Mouse (Mus musculus): Measurements from ENCODE around the gene Rpia.

Gene Rpia

DNA sequence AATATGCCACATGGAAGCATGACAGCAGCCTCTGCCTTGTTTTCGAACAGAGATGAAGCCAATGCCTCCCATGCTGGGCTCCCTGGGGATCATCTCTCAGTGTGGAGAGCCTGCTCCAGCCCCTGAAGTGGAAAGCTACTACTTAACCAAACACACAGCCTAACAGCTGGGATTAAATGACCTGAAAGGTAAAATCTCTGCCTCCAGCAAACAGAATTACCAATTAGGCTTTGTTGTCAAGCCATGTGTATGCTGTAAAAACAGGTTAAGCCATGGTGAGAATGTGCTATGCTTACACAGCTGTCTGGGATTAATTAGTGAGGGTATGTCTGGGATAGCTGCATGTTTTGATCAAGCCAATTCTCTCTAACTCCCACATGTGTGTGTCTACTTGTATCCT, 42.3 kb downstream of the Rpia start:
- no peak for DNase-seq (ENCODE audit: low spot score)

DNA sequence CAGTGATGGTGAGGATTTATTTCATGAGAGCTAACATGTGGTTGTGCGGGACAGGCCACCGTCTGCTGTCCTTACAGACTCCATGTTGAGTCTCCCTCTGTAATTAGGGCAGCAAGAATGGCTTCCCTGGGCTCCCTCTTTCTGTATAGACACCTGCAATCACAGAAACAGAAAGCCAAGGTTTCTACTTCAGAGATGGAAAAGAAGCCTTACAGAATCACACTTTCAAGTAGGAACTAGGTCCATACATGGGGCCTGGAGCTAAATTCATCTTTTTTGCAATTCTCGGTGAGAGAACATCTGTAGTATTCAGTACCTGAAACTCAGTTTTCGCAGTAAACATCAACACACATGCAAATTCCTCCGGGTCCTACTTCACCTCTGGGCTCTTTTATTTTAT, 44.3 kb downstream of the Rpia start:
- no peak for DNase-seq (ENCODE audit: low spot score)

DNA sequence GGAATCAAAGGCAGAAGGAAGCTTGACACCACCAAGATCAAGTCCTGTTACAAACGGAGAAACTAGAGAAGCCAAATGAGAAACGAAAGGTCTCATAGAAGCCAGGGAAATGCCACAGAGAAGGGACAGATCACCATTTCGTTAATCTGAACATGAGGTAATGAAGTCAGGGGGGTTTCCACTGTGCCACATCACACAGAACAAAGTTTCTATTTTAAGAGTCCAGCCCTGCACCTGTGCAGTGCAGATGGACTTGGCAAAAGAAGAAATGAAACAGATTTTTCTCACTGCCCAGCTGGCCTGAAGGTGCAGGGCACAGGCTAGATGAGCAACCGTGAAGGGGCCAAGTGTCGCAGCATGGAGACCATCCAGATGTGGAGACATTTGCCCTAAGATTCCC, 48.1 kb downstream of the Rpia start:
- DNase-seq (ENCODE audit: low spot score) = no peak

DNA sequence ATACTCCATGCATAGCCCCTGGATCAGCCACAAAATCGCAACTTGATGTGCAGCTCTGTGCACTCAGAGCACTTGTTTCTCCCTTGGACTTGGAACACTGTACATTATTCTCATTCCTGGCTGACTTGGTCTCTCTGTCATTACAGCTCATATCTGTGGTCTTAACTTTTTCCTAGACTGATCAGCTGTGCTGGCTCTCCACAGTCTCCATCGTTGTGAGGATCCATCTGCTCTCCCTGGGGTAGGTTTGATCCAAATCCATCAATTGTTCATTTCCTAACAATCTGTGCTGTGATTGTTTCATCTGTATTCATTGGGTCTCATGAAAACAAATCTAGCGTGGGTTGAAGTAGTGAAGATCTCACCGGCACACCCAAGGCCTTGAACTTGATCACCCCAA, 49.2 kb downstream of the Rpia start:
- no peak for DNase-seq (ENCODE audit: low spot score)

DNA sequence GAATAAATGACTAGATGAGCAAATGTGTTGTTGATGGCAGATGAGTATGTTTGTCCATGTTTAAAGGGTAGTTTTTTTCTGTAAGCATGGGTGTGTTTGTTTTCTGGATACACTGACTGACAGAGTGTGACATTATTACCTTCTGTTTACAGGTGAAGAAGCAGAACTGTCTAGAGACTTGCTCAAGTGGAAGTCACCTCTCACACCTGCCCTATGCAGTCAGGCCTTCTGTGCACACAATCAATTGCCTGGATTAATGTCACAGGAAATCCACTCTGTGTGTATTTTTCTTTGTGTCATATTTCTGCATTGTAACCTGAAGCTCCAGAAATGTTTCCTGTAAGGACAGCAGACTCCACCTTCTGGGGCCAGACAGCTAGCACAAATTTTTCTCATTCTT, 51.5 kb downstream of the Rpia start:
- no peak for DNase-seq (ENCODE audit: low spot score)

DNA sequence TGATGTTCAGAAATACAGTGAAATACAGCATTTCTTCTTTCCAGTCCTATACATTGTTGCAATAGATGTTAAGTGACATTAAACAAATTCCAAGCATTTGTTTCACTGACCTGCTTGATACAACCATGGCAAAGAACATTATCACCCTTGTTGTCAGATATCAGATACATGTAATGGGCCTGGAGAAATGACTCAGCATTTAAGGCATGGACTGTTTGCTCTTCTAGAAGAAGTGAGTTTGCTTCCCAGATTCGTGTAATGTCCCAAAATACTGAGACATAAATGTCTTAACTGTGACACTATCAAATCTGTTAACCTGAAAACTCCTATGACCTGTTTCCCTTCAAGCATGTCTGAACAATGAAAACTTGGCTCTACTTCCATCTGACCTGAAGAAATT, 52.6 kb downstream of the Rpia start:
- DNase-seq (ENCODE audit: low spot score) = no peak

DNA sequence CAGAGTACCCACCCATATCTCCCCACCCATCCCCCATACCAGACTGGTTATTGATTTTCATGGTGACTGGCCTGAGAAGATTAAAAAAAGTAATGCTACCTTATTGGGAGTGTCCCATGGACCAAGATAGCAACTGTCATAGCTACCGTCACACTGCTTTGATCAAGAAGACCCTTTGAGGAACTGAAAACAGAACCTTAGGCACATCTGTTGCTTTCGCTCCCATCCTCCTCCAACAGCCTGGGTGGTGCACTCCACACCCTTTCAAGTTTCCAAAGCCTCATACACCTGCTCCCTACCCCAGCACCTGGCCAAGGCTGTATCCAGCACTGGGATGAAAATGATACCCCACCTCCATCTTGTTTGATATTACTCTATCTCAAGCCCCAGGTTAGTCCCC, 56.5 kb downstream of the Rpia start:
- no peak for DNase-seq (ENCODE audit: low spot score)

DNA sequence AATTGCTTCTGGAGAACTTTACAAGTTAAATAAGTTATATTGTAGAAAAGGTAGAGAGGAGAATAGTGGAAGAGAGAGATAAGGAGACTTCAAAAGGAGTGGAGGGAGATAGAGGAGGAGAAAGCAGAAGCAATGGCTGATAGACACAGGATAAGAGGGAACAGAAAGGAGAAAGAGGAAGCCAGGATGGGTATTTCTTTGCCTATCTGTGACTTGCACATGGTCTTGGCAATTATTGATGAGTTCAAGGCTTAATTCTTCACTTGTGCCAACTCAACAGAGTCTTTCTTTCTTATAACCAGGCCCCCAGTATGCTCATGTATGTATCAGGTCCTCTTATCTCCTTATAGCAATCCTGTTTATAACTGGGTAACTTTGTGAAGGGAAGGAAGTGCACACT, 61.2 kb downstream of the Rpia start:
- no peak for DNase-seq (ENCODE audit: low spot score)

DNA sequence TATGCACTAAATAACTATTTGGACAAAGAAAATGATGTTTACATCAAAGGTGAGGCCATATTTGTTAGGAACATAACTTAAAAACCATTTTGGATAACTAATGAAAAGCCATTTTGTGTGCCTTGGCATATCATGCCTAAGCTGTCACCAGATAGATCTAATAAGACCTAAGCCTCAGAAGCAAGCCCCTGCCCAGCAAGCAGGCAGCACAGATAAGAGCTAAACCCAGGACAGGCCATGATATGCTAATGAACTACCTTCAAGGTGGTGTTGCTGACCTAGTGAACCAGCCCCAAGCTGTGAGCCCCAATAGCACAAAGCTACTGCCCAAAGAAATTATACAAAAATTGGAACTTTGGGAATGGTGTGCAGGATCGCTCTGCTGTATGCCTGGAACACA, 62.9 kb downstream of the Rpia start:
- DNase-seq (ENCODE audit: low spot score) = no peak

DNA sequence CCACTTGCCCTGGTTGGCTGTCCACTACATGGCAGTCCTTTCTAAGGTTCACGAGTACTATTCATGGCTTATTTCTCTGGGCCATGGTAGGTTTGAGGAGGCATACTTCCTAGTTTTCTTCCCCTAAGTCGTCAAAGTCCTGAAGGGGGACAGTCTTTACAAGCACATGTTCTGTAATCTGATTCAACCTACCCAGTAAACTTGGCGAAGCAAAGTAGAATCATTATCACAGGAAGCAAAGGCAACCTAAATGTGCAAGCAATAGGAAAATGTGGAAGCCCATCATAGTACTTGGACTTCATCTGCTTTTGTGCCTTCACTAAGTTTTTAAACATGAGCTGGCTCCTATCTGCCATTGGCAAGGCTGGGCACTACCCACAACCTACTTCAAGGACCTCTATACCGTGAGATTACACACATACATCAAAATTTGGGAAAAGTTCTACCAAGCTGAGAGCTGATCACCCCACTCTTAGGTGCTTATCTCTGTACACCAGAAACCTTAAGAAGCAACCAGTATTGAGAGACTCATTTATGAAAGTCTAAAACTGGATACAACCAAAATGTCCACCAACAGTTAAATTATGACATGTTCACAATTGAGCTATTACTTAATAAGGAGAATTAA, 64.8 kb downstream of the Rpia start:
- no peak for DNase-seq (ENCODE audit: low spot score)

DNA sequence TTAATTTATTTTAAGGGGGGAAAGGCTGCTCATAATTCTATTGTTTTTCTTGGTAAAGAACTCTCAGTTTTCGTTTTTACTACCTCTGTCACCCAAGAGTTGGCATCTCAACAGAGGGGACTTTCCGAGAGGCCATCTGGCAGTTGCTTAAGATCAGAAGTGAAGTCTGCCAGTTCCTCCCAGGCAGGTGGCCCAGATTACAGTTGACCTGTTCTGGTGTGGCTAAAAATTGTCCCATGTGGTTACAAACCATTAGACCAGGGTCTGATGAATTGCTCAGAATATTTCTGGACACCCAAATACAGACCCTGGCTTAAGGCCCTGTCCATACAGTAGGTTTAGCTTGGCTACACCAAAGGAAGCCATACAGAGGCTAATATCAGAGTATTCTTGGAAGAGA, 66.4 kb downstream of the Rpia start:
- DNase-seq (ENCODE audit: low spot score) = no peak

DNA sequence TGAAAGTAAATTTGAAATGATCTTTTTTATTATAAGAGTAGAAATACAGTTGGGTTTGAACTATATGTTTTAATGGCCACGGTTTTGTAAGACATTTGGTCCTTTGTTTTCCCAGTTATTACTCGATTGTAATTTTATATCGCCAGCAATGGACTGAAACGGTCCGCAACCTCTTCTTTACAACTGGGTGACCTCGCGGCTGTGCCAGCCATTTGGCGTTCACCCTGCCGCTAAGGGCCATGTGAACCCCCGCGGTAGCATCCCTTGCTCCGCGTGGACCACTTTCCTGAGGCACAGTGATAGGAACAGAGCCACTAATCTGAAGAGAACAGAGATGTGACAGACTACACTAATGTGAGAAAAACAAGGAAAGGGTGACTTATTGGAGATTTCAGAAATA, 67.3 kb downstream of the Rpia start:
- DNase-seq (ENCODE audit: low spot score) = no peak

DNA sequence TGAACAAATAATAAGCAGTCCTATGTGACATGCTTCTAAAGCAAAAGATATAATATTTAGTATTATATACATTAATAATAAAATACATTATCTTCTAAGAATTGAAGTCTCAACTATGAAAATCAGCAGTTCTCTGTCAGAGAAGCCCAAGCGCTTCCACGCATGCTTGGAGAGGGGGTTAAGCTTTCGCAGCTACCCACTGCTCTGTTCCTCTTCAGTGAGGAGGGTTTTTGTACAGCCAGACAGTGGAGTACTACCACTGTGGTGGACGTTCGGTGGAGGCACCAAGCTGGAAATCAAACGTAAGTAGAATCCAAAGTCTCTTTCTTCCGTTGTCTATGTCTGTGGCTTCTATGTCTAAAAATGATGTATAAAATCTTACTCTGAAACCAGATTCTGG, 69.7 kb downstream of the Rpia start:
- no peak for DNase-seq (ENCODE audit: low spot score)

DNA sequence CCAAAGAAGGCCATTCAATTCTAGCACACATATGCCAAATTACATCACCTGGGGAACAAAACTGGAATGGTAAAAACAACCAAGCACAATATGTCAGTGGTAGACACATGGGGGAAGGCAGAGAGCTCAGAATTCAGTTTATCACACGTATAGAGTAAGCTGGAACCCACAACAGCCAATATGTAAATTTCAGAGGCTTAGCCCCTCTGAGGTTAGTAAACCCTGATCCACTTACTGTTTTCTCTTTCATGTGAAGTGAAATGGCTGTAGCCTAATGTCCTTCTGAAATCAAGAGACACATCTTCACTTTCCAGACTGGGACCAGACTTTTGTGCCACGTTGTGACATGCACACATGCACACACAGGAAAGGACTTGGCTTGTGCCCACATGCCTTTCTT, 73.3 kb downstream of the Rpia start:
- DNase-seq (ENCODE audit: low spot score) = no peak

DNA sequence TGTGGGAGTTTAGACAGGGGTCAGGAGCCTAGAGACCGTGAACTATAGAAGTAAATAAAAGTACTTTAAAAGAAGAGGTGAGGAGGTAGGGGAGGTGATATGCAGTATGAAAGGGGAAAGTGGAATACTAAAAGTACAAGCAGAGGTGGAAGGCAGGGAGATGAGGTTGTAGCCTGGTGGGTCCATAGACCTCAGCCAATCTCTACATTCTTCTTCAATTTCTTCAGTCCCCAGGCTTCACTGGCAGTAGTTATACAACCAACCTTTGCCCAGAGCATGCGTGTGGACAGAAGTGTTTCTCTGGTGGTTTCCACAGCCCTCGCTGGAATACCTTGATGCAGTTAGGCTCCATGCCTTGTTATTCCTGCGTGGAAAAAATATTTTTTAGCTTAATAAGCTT, 73.9 kb downstream of the Rpia start:
- DNase-seq (ENCODE audit: low spot score) = no peak

DNA sequence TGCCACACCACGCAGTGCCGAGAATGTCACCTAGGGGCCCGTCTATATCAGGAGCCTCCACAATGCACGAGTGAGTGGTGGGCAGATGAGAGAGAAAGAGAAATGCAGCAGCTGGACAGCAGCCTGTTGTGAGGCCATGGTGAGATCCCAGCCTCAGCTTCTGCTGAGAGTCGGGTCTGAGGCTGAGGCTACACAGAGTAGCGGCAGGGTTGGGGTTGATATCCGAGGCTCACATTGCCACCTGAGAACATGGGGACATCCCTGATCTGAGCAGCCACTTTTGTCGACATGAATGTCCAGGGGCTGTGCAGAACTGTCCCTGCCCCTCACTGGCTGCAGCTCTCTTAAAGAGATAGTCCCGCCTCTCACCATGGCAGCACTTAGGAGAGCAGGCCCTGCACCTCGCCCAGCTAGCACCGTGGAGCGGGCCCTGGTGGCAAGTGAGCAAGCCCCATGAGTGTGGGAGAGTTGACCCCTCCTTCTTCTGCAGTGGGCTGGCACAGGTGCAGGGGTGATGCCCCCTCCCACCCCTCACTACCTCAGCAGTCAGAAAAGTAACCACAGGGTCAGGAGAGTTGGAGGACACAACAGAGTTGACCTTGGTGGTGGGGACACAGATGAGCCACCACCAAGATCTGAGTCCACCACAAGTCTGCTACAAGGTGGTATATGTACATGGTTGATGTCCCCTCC, 75.2 kb downstream of the Rpia start:
- no peak for DNase-seq (ENCODE audit: low spot score)

All from urinary bladder, postnatal 10 days (tissue).